Mouse (Mus musculus): ENCODE data around the gene Bri3. TPM values are rescaled to one million over a fixed set of nuclear protein-coding genes. Genes with fewer than 3 reads are reported as not detected.

Gene Bri3
- total and polyA plus RNA-seq, 3 experiments: 21.6 to 40.5 TPM; not detected in 1

DNA sequence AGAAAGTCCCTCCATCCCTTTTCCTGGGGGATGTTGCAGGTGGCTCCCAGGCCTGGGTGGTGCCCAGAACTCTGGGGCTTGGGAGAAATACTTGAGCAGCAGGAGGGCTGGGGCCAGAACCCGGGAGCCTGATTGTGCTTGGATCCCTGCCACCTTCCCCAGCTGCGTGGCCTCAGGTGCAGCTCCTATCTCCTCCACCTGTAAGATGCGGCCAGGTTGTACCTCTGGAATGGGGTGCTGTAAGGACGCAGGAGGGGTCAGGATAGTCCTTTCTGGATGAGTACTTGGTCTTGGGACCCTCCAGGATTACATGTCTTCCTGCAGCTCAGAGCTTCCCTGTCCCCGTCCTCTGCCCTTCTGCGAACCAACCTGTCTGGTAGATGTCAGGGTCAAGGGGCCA lies 15.0 kb downstream of the Bri3 start:
- Histone ChIP-seq H3K27ac (ENCODE audit: control insufficient read depth, low read depth, low read length) (no peak overlapping the region), H3K4me3 (ENCODE audit: control insufficient read depth in 1 of 2, insufficient read depth in 1 of 2, low read depth in 2 of 2, low read length in 2 of 2) (no peak overlapping the region), H3K9me3 (replicated peaks; ENCODE audit: insufficient read depth, low read length) (no peaks in the 10 kb centered on the region), H3K9ac (ENCODE audit: control insufficient read depth, low read depth, low read length, poor library complexity, severe bottlenecking) (no peak overlapping the region), H3K27me3 (ENCODE audit: control insufficient read depth in 1 of 2, insufficient read depth in 2 of 2, low read length in 2 of 2) (no peaks in the 10 kb centered on the region), H3K36me3 (ENCODE audit: control insufficient read depth in 1 of 2, insufficient read depth in 2 of 2, low read length in 2 of 2) (no peaks in the 10 kb centered on the region), H3K79me2 (ENCODE audit: control insufficient read depth, insufficient read depth, low read length, poor library complexity) (peaks cover 17% of the 10 kb centered on the region), H3K4me1 (ENCODE audit: control insufficient read depth in 1 of 2, insufficient read depth in 2 of 2, low read length in 2 of 2) (peaks cover 0 to 2% of the 10 kb centered on the region in 2 experiments; a peak in 2 of 4 replicates)
- DNase-seq (ENCODE audit: low read depth, low spot score): no peak
- TF ChIP-seq ZKSCAN1 (IDR thresholded peaks at IDR 0.05; ENCODE audit: low read depth, low read length): no peak
- no peak for TF ChIP-seq ELF1 (IDR thresholded peaks at IDR 0.05; ENCODE audit: low read depth, low read length)
- TF ChIP-seq CTCF (IDR thresholded peaks at IDR 0.05 in 2 of 3, conservative IDR thresholded peaks at IDR 0.05 in 1 of 3; ENCODE audit: control insufficient read depth in 1 of 3, insufficient read depth in 1 of 3, low read depth in 2 of 3, low read length in 3 of 3, poor library complexity in 1 of 3, severe bottlenecking in 1 of 3): no peak
- no peak for TF ChIP-seq MAFK (IDR thresholded peaks at IDR 0.05; ENCODE audit: borderline replicate concordance, low read depth, low read length)
- no peak for TF ChIP-seq USF1 (IDR thresholded peaks at IDR 0.05; ENCODE audit: low read depth, low read length)
- no peak for TF ChIP-seq MYB (IDR thresholded peaks at IDR 0.05; ENCODE audit: low read depth, low read length)
- no peak for TF ChIP-seq MXI1 (IDR thresholded peaks at IDR 0.05; ENCODE audit: low read depth, low read length)
- no peak for TF ChIP-seq CHD1 (IDR thresholded peaks at IDR 0.05; ENCODE audit: low read depth, low read length)
- no peak for TF ChIP-seq ETS1 (IDR thresholded peaks at IDR 0.05; ENCODE audit: low read depth, low read length)
- TF ChIP-seq ZC3H11A (IDR thresholded peaks at IDR 0.05; ENCODE audit: low read depth, low read length): no peak
- TF ChIP-seq USF2 (IDR thresholded peaks at IDR 0.05; ENCODE audit: borderline replicate concordance in 1 of 2, insufficient read depth in 1 of 2, low read depth in 1 of 2, low read length in 2 of 2): no peak
- no peak for TF ChIP-seq ZNF384 (IDR thresholded peaks at IDR 0.05; ENCODE audit: low read depth, low read length)
- TF ChIP-seq NELFE (IDR thresholded peaks at IDR 0.05; ENCODE audit: low read depth, low read length): no peak
- no peak for TF ChIP-seq SMC3 (IDR thresholded peaks at IDR 0.05; ENCODE audit: low read depth, low read length)
- no peak for TF ChIP-seq TCF12 (IDR thresholded peaks at IDR 0.05; ENCODE audit: low read depth, low read length)
- TF ChIP-seq GABPA (IDR thresholded peaks at IDR 0.05; ENCODE audit: low read depth, low read length): no peak
- no peak for TF ChIP-seq NRF1 (IDR thresholded peaks at IDR 0.05; ENCODE audit: insufficient read depth, low read depth, low read length, poor library complexity, severe bottlenecking)
- TF ChIP-seq RAD21 (IDR thresholded peaks at IDR 0.05; ENCODE audit: low read depth, low read length): no peak
- TF ChIP-seq RCOR1 (IDR thresholded peaks at IDR 0.05; ENCODE audit: low read depth, low read length): no peak
- TF ChIP-seq POLR2AphosphoS5 (IDR thresholded peaks at IDR 0.05; ENCODE audit: borderline replicate concordance, low read depth, low read length): no peak

DNA sequence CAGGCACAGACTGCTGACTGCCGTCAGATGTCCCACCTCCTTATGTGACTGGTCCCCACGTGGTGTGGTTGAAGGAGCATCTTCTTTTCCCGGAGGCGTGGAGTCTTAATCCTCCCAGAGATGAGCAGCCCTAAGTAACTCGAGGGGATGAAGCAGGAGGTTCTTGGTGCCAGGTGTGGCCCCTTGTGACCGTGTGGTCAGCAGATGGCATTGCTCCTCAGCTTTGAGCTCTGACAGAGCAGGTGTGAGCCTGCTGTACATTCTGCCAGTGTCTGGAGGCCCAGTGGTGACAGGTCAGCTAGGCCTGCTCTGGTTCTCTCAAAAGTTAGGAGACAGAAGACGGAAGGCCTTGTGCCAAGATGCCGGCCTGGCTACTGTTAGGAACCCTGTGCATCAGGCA lies 16.2 kb downstream of the Bri3 start:
- no peaks in the 10 kb centered on the region for H3K36me3 ChIP-seq (ENCODE audit: control insufficient read depth in 1 of 2, insufficient read depth in 2 of 2, low read length in 2 of 2)
- H3K79me2 ChIP-seq (ENCODE audit: control insufficient read depth, insufficient read depth, low read length, poor library complexity): peaks cover 15% of the 10 kb centered on the region
- H3K4me1 ChIP-seq (ENCODE audit: control insufficient read depth in 1 of 2, insufficient read depth in 2 of 2, low read length in 2 of 2): no peaks in the 10 kb centered on the region
- no peak overlapping the region for H3K4me3 ChIP-seq (ENCODE audit: control insufficient read depth in 1 of 2, insufficient read depth in 1 of 2, low read depth in 2 of 2, low read length in 2 of 2)
- TF ChIP-seq MEF2A (IDR thresholded peaks at IDR 0.05; ENCODE audit: extremely low read depth, insufficient replicate concordance, low read depth, low read length, poor library complexity, severe bottlenecking): no peak
- TF ChIP-seq CHD1 (IDR thresholded peaks at IDR 0.05; ENCODE audit: low read depth, low read length): no peak
- TF ChIP-seq RCOR1 (IDR thresholded peaks at IDR 0.05; ENCODE audit: low read depth, low read length): no peak
- TF ChIP-seq CHD2 (IDR thresholded peaks at IDR 0.05; ENCODE audit: low read length): no peak
- no peak for TF ChIP-seq USF1 (IDR thresholded peaks at IDR 0.05; ENCODE audit: low read depth, low read length)
- no peak for TF ChIP-seq TAL1 (IDR thresholded peaks at IDR 0.05; ENCODE audit: low read length)
- no peak for TF ChIP-seq MAX (IDR thresholded peaks at IDR 0.05; ENCODE audit: low read length)
- no peak for TF ChIP-seq RAD21 (IDR thresholded peaks at IDR 0.05; ENCODE audit: low read depth, low read length)
- no peak for TF ChIP-seq UBTF (IDR thresholded peaks at IDR 0.05; ENCODE audit: borderline replicate concordance, insufficient read depth, low read depth, low read length)
- TF ChIP-seq MYC (IDR thresholded peaks at IDR 0.05; ENCODE audit: low read depth, low read length): no peak
- no peak for TF ChIP-seq POLR2AphosphoS2 (IDR thresholded peaks at IDR 0.05; ENCODE audit: low read length)
- TF ChIP-seq ETS1 (IDR thresholded peaks at IDR 0.05; ENCODE audit: low read depth, low read length): no peak
- no peaks in the 10 kb centered on the region for H3K9me3 ChIP-seq (replicated peaks; ENCODE audit: insufficient read depth, low read length)
- H3K27me3 ChIP-seq (ENCODE audit: control insufficient read depth in 1 of 2, insufficient read depth in 2 of 2, low read length in 2 of 2): no peaks in the 10 kb centered on the region
- no peak for DNase-seq (ENCODE audit: low read depth, low spot score)
- H3K27ac ChIP-seq (ENCODE audit: control insufficient read depth, low read depth, low read length): no peak overlapping the region
- H3K9ac ChIP-seq (ENCODE audit: control insufficient read depth, low read depth, low read length, poor library complexity, severe bottlenecking): no peak overlapping the region
